Mouse (Mus musculus) ES-E14 (cell line): ENCODE data around the gene Hnf1b. TPM values are rescaled to one million over a fixed set of nuclear protein-coding genes. Genes with fewer than 3 reads are reported as not detected.

ENCODE experiments used
- DNase-seq: peaks from one replicate; pipeline ENCODE4 v3.0.0-alpha.2; 2013; ENCODE audit warnings: low read depth, low spot score
- H3K27ac ChIP-seq: 2 replicates; pipeline ENCODE4 v1.5.1; 2012; ENCODE audit warnings: low read depth, mild to moderate bottlenecking, low read length, moderate library complexity, mixed read lengths; ENCODE audit not compliant: poor library complexity, insufficient read depth, severe bottlenecking
- H3K36me3 ChIP-seq: 2 replicates; pipeline ENCODE4 v1.6.1; 2012; ENCODE audit warnings: mild to moderate bottlenecking, low read length, moderate library complexity, mixed read lengths; ENCODE audit not compliant: control insufficient read depth, poor library complexity, insufficient read depth, severe bottlenecking
- H3K4me1 ChIP-seq, 2 experiments: fragments of 150-350 bp in 1 of 2; sonication (generic) in 1 of 2; 2 replicates each; pipeline ENCODE4 v1.6.1; 2012; ENCODE audit warnings: low read length in 2 of 2, mild to moderate bottlenecking in 1 of 2, mixed read lengths in 1 of 2; ENCODE audit not compliant: control insufficient read depth in 2 of 2, insufficient read depth in 2 of 2, poor library complexity in 1 of 2
- H3K4me3 ChIP-seq, 2 experiments: fragments of 150-350 bp in 1 of 2; sonication (generic) in 1 of 2; 2 replicates each; pipeline ENCODE4 v1.5.1; 2012; ENCODE audit warnings: low read length in 2 of 2, low read depth in 1 of 2, mild to moderate bottlenecking in 1 of 2, mixed read lengths in 1 of 2; ENCODE audit not compliant: insufficient read depth in 1 of 2, poor library complexity in 1 of 2, severe bottlenecking in 1 of 2
- H3K9ac ChIP-seq: 2 replicates; pipeline ENCODE4 v1.6.1; 2012; ENCODE audit warnings: low read depth, mild to moderate bottlenecking, low read length, mixed read lengths; ENCODE audit not compliant: poor library complexity, insufficient read depth, severe bottlenecking
- H3K9me3 ChIP-seq: fragments of 150-350 bp; sonication (generic); 2 replicates; pipeline ENCODE4 v1.6.1; 2012; ENCODE audit warnings: low read depth, mild to moderate bottlenecking, low read length; ENCODE audit not compliant: control insufficient read depth, insufficient read depth
- CHD2 ChIP-seq: IDR thresholded peaks from 2 replicates; pipeline ENCODE4 v1.6.1; 2014; ENCODE audit warnings: mild to moderate bottlenecking, low read depth, low read length, inconsistent platforms
- HCFC1 ChIP-seq: IDR thresholded peaks from 2 replicates; pipeline ENCODE4 v1.6.1; 2012; ENCODE audit warnings: low read length, inconsistent platforms, borderline replicate concordance; ENCODE audit not compliant: insufficient read depth
- MAFK ChIP-seq: IDR thresholded peaks from 2 replicates; pipeline ENCODE4 v1.6.1; 2014; ENCODE audit warnings: mild to moderate bottlenecking, low read depth, low read length, inconsistent platforms; ENCODE audit not compliant: insufficient read depth
- ZC3H11A ChIP-seq: IDR thresholded peaks from 2 replicates; pipeline ENCODE4 v1.6.1; 2012; ENCODE audit warnings: low read depth, mild to moderate bottlenecking, inconsistent platforms, low read length, borderline replicate concordance
- ZNF384 ChIP-seq: IDR thresholded peaks from 2 replicates; pipeline ENCODE4 v1.6.1; 2012; ENCODE audit warnings: low read depth, low read length, inconsistent platforms
- in situ Hi-C, 2 experiments: fragments of 600-800 bp; cut with MboI; formaldehyde crosslinking; loops; one replicate each; pipeline ENCODE4 v1.15.1; 2025; ENCODE audit warnings: low sequenced_read_pairs in 2 of 2, inconsistent platforms in 1 of 2; ENCODE audit not compliant: unreplicated experiment in 2 of 2
- total RNA-seq: library from RNA; depleted of rRNA; stranded (reverse); fragments of 300-350 nt; gene quantifications from 2 replicates; pipeline ENCODE4 v1.2.3, GENCODE M21; 2012

Gene Hnf1b
- total RNA-seq, 1 experiment, result 0.40 TPM

GRCm38 (mm10) chr11:83815191-83815590, 34.7 kb upstream of the Hnf1b start:
- no peaks in the 10 kb centered on the region for H3K9me3 ChIP-seq
- TF ChIP-seq CHD2 (no peak), HCFC1 (no peak), ZC3H11A (no peak), MAFK (no peak)
- DNase-seq, result no peak
- in situ Hi-C loops, result loop anchor here in 1 of 2 experiments (10.0 kb wide), 1 partner anchor 110 kb away; no protein-coding TSS in a partner anchor
- no peak overlapping the region for H3K4me3 ChIP-seq
- no peak overlapping the region for H3K27ac ChIP-seq
- H3K9ac ChIP-seq, result no peak overlapping the region
- H3K36me3 ChIP-seq, result no peaks in the 10 kb centered on the region
- H3K4me1 ChIP-seq, result peaks cover 0 to 8% of the 10 kb centered on the region in 2 experiments; a peak in 1 of 4 replicates

GRCm38 (mm10) chr11:83815628-83816027, 34.2 kb upstream of the Hnf1b start:
- DNase-seq, result peak; percentile 69
- Histone ChIP-seq H3K4me1 (peaks cover 0 to 5% of the 10 kb centered on the region in 2 experiments; a peak in 1 of 4 replicates), H3K9ac (no peak overlapping the region), H3K4me3 (no peak overlapping the region), H3K36me3 (no peaks in the 10 kb centered on the region), H3K9me3 (no peaks in the 10 kb centered on the region), H3K27ac (no peak overlapping the region)
- peak; percentile 36; the same call in 1 of the 2 replicates for TF ChIP-seq ZC3H11A
- TF ChIP-seq MAFK, result no peak
- peak; percentile 81 for TF ChIP-seq ZNF384
- no peak for TF ChIP-seq CHD2
- no peak for TF ChIP-seq HCFC1
- in situ Hi-C loops, result loop anchor here in 1 of 2 experiments (10.0 kb wide), 1 partner anchor 109 kb away; no protein-coding TSS in a partner anchor

GRCm38 (mm10) chr11:83817048-83817447, 32.8 kb upstream of the Hnf1b start:
- TF ChIP-seq HCFC1 (no peak), CHD2 (no peak), ZNF384 (no peak), MAFK (no peak), ZC3H11A (no peak)
- Histone ChIP-seq H3K36me3 (no peaks in the 10 kb centered on the region), H3K4me3 (no peak overlapping the region), H3K9ac (no peak overlapping the region), H3K27ac (no peak overlapping the region), H3K4me1 (peaks cover 0 to 5% of the 10 kb centered on the region in 2 experiments; a peak in 1 of 4 replicates), H3K9me3 (no peaks in the 10 kb centered on the region)
- in situ Hi-C loops, result loop anchor here in 1 of 2 experiments (10.0 kb wide), 1 partner anchor 108 kb away; no protein-coding TSS in a partner anchor
- DNase-seq, result no peak

- Histone ChIP-seq H3K9ac (no peak overlapping the region), H3K9me3 (no peaks in the 10 kb centered on the region), H3K4me3 (no peak overlapping the region), H3K36me3 (no peaks in the 10 kb centered on the region), H3K27ac (no peak overlapping the region), H3K4me1 (peaks cover 0 to 5% of the 10 kb centered on the region in 2 experiments; a peak in 1 of 4 replicates)
- TF ChIP-seq ZC3H11A (no peak), CHD2 (no peak), ZNF384 (no peak), MAFK (no peak), HCFC1 (no peak)
- in situ Hi-C loops, result loop anchor here in 1 of 2 experiments (10.0 kb wide), 1 partner anchor 107 kb away; no protein-coding TSS in a partner anchor
- no peak for DNase-seq
Observed at GRCm38 (mm10) chr11:83817994-83818393, 31.9 kb upstream of the Hnf1b start.
